Mouse (Mus musculus) G1E (cell line): ENCODE data around the gene Slc22a15. TPM values are rescaled to one million over a fixed set of nuclear protein-coding genes. Genes with fewer than 3 reads are reported as not detected.
"Not testable (repeated sequence)": the region's sequence is repeated elsewhere in the genome, so short reads cannot be mapped to it uniquely, and the experiment has no call there.

Experiments
- ATAC-seq: 2 replicates; pipeline ENCODE4 v1.8.0; 2016; ENCODE audit warnings: mild to moderate bottlenecking; ENCODE audit not compliant: insufficient number of reproducible peaks, poor library complexity, low FRiP score, severe bottlenecking; ENCODE audit errors: extremely low read depth
- DNase-seq: peaks from one replicate; pipeline ENCODE4 v3.0.0; 2012; ENCODE audit warnings: low spot score
- H3K27me3 ChIP-seq: 2 replicates; pipeline ENCODE4 v1.6.1; 2012; ENCODE audit warnings: mild to moderate bottlenecking, low read length, inconsistent platforms; ENCODE audit not compliant: insufficient read depth
- H3K36me3 ChIP-seq: replicated peaks from 2 replicates; pipeline ENCODE3; 2012; ENCODE audit warnings: mild to moderate bottlenecking, inconsistent platforms
- H3K4me1 ChIP-seq: 2 replicates; pipeline ENCODE4 v1.6.1; 2012; ENCODE audit warnings: low read depth, low read length, inconsistent platforms, mixed read lengths; ENCODE audit not compliant: insufficient read depth
- H3K4me3 ChIP-seq: 2 replicates; pipeline ENCODE4 v1.5.1; 2012; ENCODE audit warnings: low read depth, mild to moderate bottlenecking, inconsistent platforms, low read length, moderate library complexity, mixed read lengths
- H3K9me3 ChIP-seq: replicated peaks from 2 replicates; pipeline ENCODE4 v1.6.1; 2012; ENCODE audit warnings: inconsistent platforms
- CTCF ChIP-seq: IDR thresholded peaks from 2 replicates; pipeline ENCODE4 v1.5.1; 2012; ENCODE audit warnings: low read depth, low read length, inconsistent platforms, mixed read lengths
- GATA1 ChIP-seq: IDR thresholded peaks from 2 replicates; pipeline ENCODE4 v1.6.1; 2012; ENCODE audit warnings: borderline replicate concordance, low read length, inconsistent platforms, mixed read lengths
- GATA2 ChIP-seq: IDR thresholded peaks from 2 replicates; pipeline ENCODE4 v1.6.1; 2012; ENCODE audit warnings: low read depth, low read length, inconsistent platforms, borderline replicate concordance
- POLR2AphosphoS5 ChIP-seq: IDR thresholded peaks from 2 replicates; pipeline ENCODE4 v1.6.1; 2012; ENCODE audit warnings: low read depth, low read length, inconsistent platforms; ENCODE audit not compliant: insufficient replicate concordance
- TAL1 ChIP-seq: conservative IDR thresholded peaks from 2 replicates; pipeline ENCODE4 v1.6.1; 2012; ENCODE audit warnings: low read depth, low read length, inconsistent platforms, mixed read lengths
- polyA plus RNA-seq: library from polyadenylated mRNA; stranded (reverse); fragments of >175 nt; gene quantifications from 2 replicates; pipeline ENCODE4 v1.2.3, GENCODE M21; 2012
- total RNA-seq, 2 experiments: library from RNA; stranded (forward) in 1 of 2; stranded (reverse) in 1 of 2; fragments of 200-1000 nt in 1 of 2; fragments of >200 nt in 1 of 2; fragmentation: Nextera tagmentation in 1 of 2; gene quantifications; 2 replicates each; pipeline ENCODE4 v1.2.3; 2014 to 2017

The Slc22a15 gene
- total and polyA plus RNA-seq, 3 experiments, result 0.33 TPM; not detected in 2

GRCm38 (mm10) chr3:101829881-101830616 lies 94.2 kb downstream of the Slc22a15 start:
- DNase-seq, result no peak
- ATAC-seq, result no peak
- H3K36me3 ChIP-seq, result no peaks in the 10 kb centered on the region
- H3K4me3 ChIP-seq, result no peak overlapping the region
- H3K4me1 ChIP-seq, result no peaks in the 10 kb centered on the region
- TF ChIP-seq GATA2 (no peak), CTCF (no peak), TAL1 (no peak), GATA1 (no peak), POLR2AphosphoS5 (no peak)
- H3K9me3 ChIP-seq, result no peaks in the 10 kb centered on the region
- peaks cover 8% of the 10 kb centered on the region for H3K27me3 ChIP-seq

- H3K27me3 ChIP-seq, result peaks cover 4% of the 10 kb centered on the region; the same call in 1 of the 2 replicates
- no peaks in the 10 kb centered on the region for H3K4me1 ChIP-seq
- H3K36me3 ChIP-seq, result no peaks in the 10 kb centered on the region
- no peaks in the 10 kb centered on the region for H3K9me3 ChIP-seq
- no peak for DNase-seq
- no peak for ATAC-seq
- TF ChIP-seq GATA2 (no peak), TAL1 (no peak), POLR2AphosphoS5 (no peak), CTCF (no peak), GATA1 (no peak)
- no peak overlapping the region for H3K4me3 ChIP-seq
These were observed 95.7 kb downstream of the Slc22a15 start for GRCm38 (mm10) chr3:101828595-101828994.

GRCm38 (mm10) chr3:101827220-101827715 lies 97.0 kb downstream of the Slc22a15 start:
- H3K4me3 ChIP-seq, result no peak overlapping the region
- no peaks in the 10 kb centered on the region for H3K4me1 ChIP-seq
- H3K36me3 ChIP-seq, result no peaks in the 10 kb centered on the region
- H3K27me3 ChIP-seq, result no peaks in the 10 kb centered on the region; the same call in 1 of the 2 replicates
- H3K9me3 ChIP-seq, result no peaks in the 10 kb centered on the region
- TF ChIP-seq TAL1 (no peak), GATA2 (no peak), POLR2AphosphoS5 (no peak), GATA1 (no peak), CTCF (no peak)
- DNase-seq (no peak), ATAC-seq (no peak)

- Histone ChIP-seq H3K36me3 (no peaks in the 10 kb centered on the region), H3K27me3 (no peaks in the 10 kb centered on the region; the same call in 1 of the 2 replicates), H3K4me3 (no peak overlapping the region), H3K9me3 (no peaks in the 10 kb centered on the region), H3K4me1 (no peaks in the 10 kb centered on the region)
- DNase-seq, result no peak
- no peak for TF ChIP-seq GATA1
- no peak for TF ChIP-seq CTCF
- no peak for TF ChIP-seq TAL1
- no peak for TF ChIP-seq GATA2
- no peak for TF ChIP-seq POLR2AphosphoS5
- ATAC-seq, result no peak
These were observed 99.9 kb downstream of the Slc22a15 start for GRCm38 (mm10) chr3:101824338-101824737.

- Histone ChIP-seq H3K4me1 (no peaks in the 10 kb centered on the region), H3K27me3 (no peaks in the 10 kb centered on the region; the same call in 1 of the 2 replicates), H3K4me3 (no peak overlapping the region), H3K36me3 (no peaks in the 10 kb centered on the region), H3K9me3 (no peaks in the 10 kb centered on the region)
- no peak for ATAC-seq
- DNase-seq, result no peak
- TF ChIP-seq GATA2, result no peak
- no peak for TF ChIP-seq POLR2AphosphoS5
- no peak for TF ChIP-seq CTCF
- TF ChIP-seq TAL1, result no peak
- no peak for TF ChIP-seq GATA1
These were observed 102.2 kb downstream of the Slc22a15 start for GRCm38 (mm10) chr3:101822052-101822451.

GRCm38 (mm10) chr3:101820708-101821107 lies 103.5 kb downstream of the Slc22a15 start:
- not testable (repeated sequence) for DNase-seq, H3K27me3 ChIP-seq, H3K36me3 ChIP-seq, ATAC-seq, H3K9me3 ChIP-seq, H3K4me3 ChIP-seq, H3K4me1 ChIP-seq
